Mouse (Mus musculus) kidney, adult 10 weeks (tissue): ENCODE measurements around the gene She. TPM values are rescaled to one million over a fixed set of nuclear protein-coding genes. Genes with fewer than 3 reads are reported as not detected.

Experiments
- polyA plus RNA-seq: library from polyadenylated mRNA; stranded (reverse); fragments of 350-450 nt; fragmentation: Illumina TruSeq; extraction: RNeasy Lipid Tissue Mini Kit (QIAGEN cat#74804); gene quantifications from one replicate; pipeline ENCODE4 v1.2.3, GENCODE M21; 2014; ENCODE audit warnings: low read depth, low replicate concordance

Gene She
- polyA plus RNA-seq, result 7.2 TPM

DNA sequence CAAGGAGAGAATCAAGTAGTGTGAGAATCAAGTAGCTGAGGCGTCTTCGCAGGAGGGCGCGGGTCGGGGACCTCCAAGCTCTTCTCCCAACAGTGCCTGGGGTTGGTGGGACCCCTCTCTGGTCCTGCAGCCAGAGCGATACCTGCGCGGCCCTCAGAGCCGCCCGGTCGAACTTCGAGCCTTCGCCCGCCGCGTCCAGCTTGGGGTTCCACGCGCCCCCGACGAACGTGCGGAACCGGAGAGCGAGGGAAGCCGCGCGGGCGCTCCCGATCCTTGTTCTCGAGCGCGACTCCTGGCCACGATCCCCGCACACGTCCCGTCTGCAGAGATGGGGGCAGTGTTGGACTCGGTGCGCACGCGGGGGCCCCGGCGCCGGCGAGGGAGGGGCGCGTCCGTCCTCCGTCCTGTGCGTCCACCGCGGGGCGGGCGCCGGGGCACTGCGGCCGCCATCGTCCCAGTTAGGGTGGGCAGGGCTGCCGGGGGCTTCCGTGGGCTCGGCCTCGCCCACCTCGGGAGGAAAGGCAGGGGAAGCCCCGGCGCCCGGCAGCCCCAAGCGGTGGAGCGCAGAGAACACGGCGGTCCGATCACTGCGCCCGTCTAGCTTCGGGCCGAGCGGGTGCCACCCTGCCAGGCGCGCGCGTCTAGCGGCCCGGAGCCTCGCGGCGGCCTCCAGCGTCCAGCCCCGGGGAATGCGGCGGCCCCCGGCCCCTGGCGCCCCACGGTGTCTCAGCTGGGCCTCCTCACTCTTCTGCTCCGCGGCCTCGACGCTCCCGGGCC, at the start of gene She:
Gene She (plus strand): TSS at position 556 of the 777 bp plus-strand sequence.

Other genes starting within 250 kb of the She start
- gene Adar, start 116.3 kb upstream of the She start, polyA plus RNA-seq, result 2.1 TPM
- gene Chrnb2, start 66.7 kb upstream of the She start, polyA plus RNA-seq, result 0.36 TPM
- 73.6 TPM for gene Ube2q1, start 57.8 kb upstream of the She start, polyA plus RNA-seq
- 1.5 TPM for gene Il6ra, start 81.8 kb downstream of the She start, polyA plus RNA-seq
- gene Atp8b2, start 132.1 kb downstream of the She start, polyA plus RNA-seq, result 5.3 TPM
- gene Hax1, start 167.4 kb downstream of the She start, polyA plus RNA-seq, result 123 TPM
- gene 4933434E20Rik, start 220.3 kb downstream of the She start, polyA plus RNA-seq, result 116 TPM
- gene Ubap2l, start 221.3 kb downstream of the She start, polyA plus RNA-seq, result 76.3 TPM
- 118 TPM for gene Tpm3, start 241.3 kb downstream of the She start, polyA plus RNA-seq